ENCODE assay signal across 25 mouse cellular contexts in the genomic region with DNA sequence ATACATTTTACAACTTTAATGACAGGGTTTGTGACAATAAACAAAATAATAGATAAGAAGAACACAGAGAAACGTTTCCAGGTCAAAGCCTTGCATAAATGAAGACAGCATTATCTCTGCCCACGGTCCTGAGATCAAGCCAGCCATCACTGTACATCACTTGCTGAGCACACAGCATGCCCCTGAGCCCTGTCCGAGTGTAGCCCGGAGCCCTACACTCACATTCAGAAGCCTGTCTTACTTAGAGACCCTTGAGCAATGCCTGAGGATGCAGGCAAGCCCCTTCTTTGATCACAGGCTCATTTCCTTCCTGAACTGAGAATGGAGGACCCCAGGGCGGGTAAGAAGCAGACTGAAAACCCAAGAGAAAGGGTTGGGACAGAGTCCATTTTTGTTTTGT.
DNase-seq lines count a peak whose midpoint lies in the region; ATAC-seq lines count a peak whose summit lies in the region.
"Had no signal": no experiment of that assay in that cellular context is flagged by ENCODE, and none has a peak within 500 bp of the region (broad histone marks: within the 10 kb centered on the region; RNA-seq: fewer than 3 reads in every experiment).

No protein-coding gene starts in this region.

- no peaks in the 10 kb centered on the region for H3K27me3 ChIP-seq in megakaryocyte, embryonic 14.5 days (replicated peaks)
- H3K27me3 ChIP-seq: CH12.LX; embryonic facial prominence, embryonic 13.5 days; forebrain, embryonic 13.5 days; heart, embryonic 12.5 days; heart, embryonic 15.5 days; hindbrain, embryonic 12.5 days; hindbrain, embryonic 15.5 days; Patski had no signal

- H3K36me3 ChIP-seq in megakaryocyte, embryonic 14.5 days (replicated peaks; ENCODE audit: low read length), result peaks cover 14% of the 10 kb centered on the region
- H3K36me3 ChIP-seq: embryonic facial prominence, embryonic 13.5 days; heart, embryonic 12.5 days; heart, embryonic 15.5 days; hindbrain, embryonic 12.5 days; hindbrain, embryonic 15.5 days had no signal

- intact Hi-C loops in heart, postnatal 36 days (cut with DNase I), result no loop called here

- peaks cover 51% of the 10 kb centered on the region for H3K4me1 ChIP-seq in megakaryocyte, embryonic 14.5 days
- H3K4me1 ChIP-seq: heart, embryonic 15.5 days had no signal

- no peak for ATAC-seq in megakaryocyte, adult 5-6 weeks (ENCODE audit: poor library complexity, severe bottlenecking)
- ATAC-seq in inflammation-experienced regulatory T-cells, adult 6 months, result no peak
- ATAC-seq: forebrain, embryonic 13.5 days; forebrain, embryonic 16.5 days; Patski had no signal

- peak; percentile 59 for DNase-seq in heart, adult 11 months
- no peak for DNase-seq in heart, postnatal 36 days
- DNase-seq in thymus, postnatal 0 days (ENCODE audit: low spot score), result peak; percentile 18
- DNase-seq in thymus, postnatal 4 days, result no peak
- DNase-seq: adrenal gland, postnatal 10 days; adrenal gland, postnatal 36 days; gastrocnemius, adult 2 months; gastrocnemius, postnatal 14 days; heart, adult 18-20 months; heart, postnatal 10 days; heart, postnatal 4 days had no signal

- H3K9me3 ChIP-seq in megakaryocyte, embryonic 14.5 days, result no peaks in the 10 kb centered on the region
- H3K9me3 ChIP-seq: embryonic facial prominence, embryonic 13.5 days; forebrain, embryonic 13.5 days; G1E; heart, embryonic 12.5 days; heart, embryonic 15.5 days; hindbrain, embryonic 12.5 days; hindbrain, embryonic 15.5 days had no signal

- peak overlapping the region; percentile 59 for H3K4me3 ChIP-seq in megakaryocyte, embryonic 14.5 days (replicated peaks)
- H3K4me3 ChIP-seq: embryonic facial prominence, embryonic 13.5 days; erythroblast, embryonic 14.5 days; forebrain, embryonic 13.5 days; gastrocnemius, adult 2 months; heart, embryonic 12.5 days; heart, embryonic 15.5 days; hindbrain, embryonic 12.5 days; hindbrain, embryonic 15.5 days had no signal

Comparison
In these comparisons a context has a peak if more than half of its experiments do, and no peak if none do; other contexts are left out.
1. DNase-seq: peak in heart, adult 11 months (single experiment) and thymus, postnatal 0 days (single experiment); none in heart, postnatal 36 days (0 of 2) and thymus, postnatal 4 days (single experiment).